Mouse (Mus musculus): ENCODE data around the gene Acrv1. TPM values are rescaled to one million over a fixed set of nuclear protein-coding genes. Genes with fewer than 3 reads are reported as not detected.

Gene Acrv1
- not detected in 2 replicates for polyA plus RNA-seq (2012; rRNA removed; ENCODE audit: low replicate concordance)

DNA sequence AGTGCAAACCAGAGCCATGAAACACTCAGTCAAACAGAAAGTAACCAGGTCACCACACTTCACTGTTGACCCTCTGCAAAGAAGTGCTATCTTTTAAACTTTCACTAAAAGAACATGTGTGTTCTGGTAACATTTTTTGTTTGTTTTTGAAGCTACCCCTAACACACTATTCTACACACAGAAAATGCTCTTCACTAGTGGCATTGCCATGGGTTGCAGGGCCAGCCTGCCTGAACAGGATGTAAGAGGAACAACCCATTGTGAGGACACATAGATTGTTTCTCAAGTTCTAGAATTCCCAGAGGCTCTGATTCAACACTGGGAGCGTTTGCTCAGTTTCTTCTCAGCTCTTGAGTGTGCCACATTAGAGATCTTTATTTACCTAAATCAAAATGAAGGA is at the start of gene Acrv1:
Gene Acrv1, plus strand, starts transcription at position 301 of the 400 bp plus-strand sequence.

DNA sequence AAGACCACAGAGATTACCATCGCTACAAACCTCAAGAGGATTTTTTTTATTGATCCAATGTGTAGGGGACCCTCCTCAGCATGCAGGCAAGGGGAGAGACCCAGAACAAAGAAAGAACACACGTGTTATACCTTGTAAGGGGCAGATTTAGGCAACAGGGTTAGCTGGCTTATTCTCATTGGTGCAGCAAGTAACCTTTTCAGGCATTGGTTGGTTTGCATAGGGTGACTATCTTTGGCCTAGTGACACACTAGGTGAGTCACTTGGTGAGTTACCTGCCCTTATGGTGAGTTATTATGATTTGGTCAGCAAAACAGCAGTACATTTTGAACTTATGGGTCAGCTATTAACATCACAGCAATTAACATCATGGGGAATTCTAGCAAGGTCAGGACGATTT is 49.7 kb upstream of the Acrv1 start, which contains the start of gene A630095E13Rik:
Gene A630095E13Rik, minus strand, starts transcription at position 101 of the 400 bp plus-strand sequence.

DNA sequence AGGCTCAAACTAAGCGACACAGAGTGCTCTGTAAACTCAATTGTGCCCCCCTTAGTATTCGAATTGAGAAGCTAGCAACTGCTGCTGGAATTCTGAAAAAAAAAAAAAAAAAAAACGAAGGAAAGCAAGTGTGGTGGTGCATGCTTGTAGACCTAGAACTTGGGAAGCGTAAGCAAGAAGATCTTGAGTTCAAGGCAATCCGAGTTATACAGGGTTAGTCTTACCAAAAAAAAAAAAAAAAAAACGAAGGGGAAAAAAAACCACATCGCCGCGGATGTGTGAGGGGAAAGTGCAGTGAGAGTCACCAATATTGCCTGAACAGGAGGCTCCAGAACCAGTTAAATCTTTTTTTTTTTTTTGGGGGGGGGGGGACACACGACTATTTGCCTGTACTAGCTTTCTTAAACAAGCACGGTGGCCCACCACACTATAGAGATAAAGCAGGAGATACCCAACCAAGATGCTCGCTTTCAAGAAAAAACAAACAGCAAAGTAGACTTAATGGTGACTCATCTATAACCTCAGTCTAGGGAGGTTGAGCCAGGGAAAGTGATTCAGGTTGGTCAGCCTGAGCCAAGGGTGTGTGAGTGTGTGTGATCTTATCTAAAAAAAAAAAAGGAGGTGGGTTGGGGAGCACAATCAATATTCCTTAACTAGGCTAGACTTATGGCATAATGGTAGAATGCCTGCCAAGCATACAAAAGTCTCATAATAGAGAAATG is 34.2 kb downstream of the Acrv1 start, which contains the start of gene Chek1:
Gene Chek1, minus strand, starts transcription at position 32 of the 722 bp plus-strand sequence.

Other genes with a start within 250 kb of the Acrv1 start
- gene Gm9513, start 217.6 kb upstream of the Acrv1 start, polyA plus RNA-seq (2012; rRNA removed; ENCODE audit: low replicate concordance): not detected in 2 replicates
- not detected in 2 replicates for gene Gm5615, start 151.3 kb upstream of the Acrv1 start, polyA plus RNA-seq (2012; rRNA removed; ENCODE audit: low replicate concordance)
- gene Gm17689, start 110.6 kb upstream of the Acrv1 start, polyA plus RNA-seq (2012; rRNA removed; ENCODE audit: low replicate concordance): not detected in 2 replicates
- 0.32 TPM in 1 of 2 replicates, not detected in the other for gene A630095E13Rik, start 49.8 kb upstream of the Acrv1 start, polyA plus RNA-seq (2012; rRNA removed; ENCODE audit: low replicate concordance)
- 0.09 and 2.6 TPM in 2 replicates for gene Chek1, start 33.8 kb downstream of the Acrv1 start, polyA plus RNA-seq (2012; rRNA removed; ENCODE audit: low replicate concordance)
- 202 and 364 TPM in 2 replicates for gene Stt3a, start 74.5 kb downstream of the Acrv1 start, polyA plus RNA-seq (2012; rRNA removed; ENCODE audit: low replicate concordance)
- 74.8 and 106 TPM in 2 replicates for gene Ei24, start 104.2 kb downstream of the Acrv1 start, polyA plus RNA-seq (2012; rRNA removed; ENCODE audit: low replicate concordance)
- gene Fez1, start 128.6 kb downstream of the Acrv1 start, polyA plus RNA-seq (2012; rRNA removed; ENCODE audit: low replicate concordance): 2.3 and 7.8 TPM in 2 replicates